Mouse (Mus musculus) gastrocnemius, postnatal 25 days (tissue): ENCODE results near the gene Gm28079. TPM values are rescaled to one million over a fixed set of nuclear protein-coding genes. Genes with fewer than 3 reads are reported as not detected.
"Not testable (repeated sequence)": the region's sequence is repeated elsewhere in the genome, so short reads cannot be mapped to it uniquely, and the experiment has no call there.

Experiments used
- DNase-seq: peaks from one replicate; pipeline ENCODE4 v3.0.0; 2022
- long read RNA-seq, 2 experiments: library from polyadenylated mRNA; stranded (forward); transcript quantifications; one replicate each; pipeline ENCODE4 v2.0.0; 2021
- total RNA-seq, 2 experiments: library from RNA; stranded (reverse); gene quantifications; 1 replicate in 1 of 2; 2 replicates in 1 of 2; pipeline ENCODE4 v1.2.3; 2021

Gm28079 gene
- total RNA-seq: not detected
- long read RNA-seq, experiment 1: 0 reads
- long read RNA-seq, experiment 2: 0 reads

DNA sequence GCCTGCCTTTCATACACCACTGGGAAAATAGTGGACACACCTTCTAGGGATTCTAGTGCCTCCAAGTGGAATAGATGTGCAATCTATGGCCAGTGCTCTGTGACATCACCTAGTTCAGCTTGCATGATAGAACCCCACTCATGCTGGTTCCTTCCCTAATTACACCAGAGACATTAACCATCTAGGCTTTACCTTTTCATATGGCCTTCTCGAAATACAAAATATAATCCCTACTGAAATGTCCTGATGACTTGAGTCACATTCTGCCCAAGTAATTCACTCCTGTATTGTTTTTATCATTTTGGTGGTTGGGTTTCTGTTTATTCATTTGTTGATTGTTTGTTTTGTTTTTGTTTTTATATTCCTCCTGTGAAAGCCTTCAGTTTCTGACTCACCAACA is at the start of gene Gm28079:
Gm28079 (minus strand) TSS at position 101 of the 400 bp plus-strand sequence.
- DNase-seq: not testable (repeated sequence)
